In genomic region chr15:100180221-100180620, GRCm38 (mm10) we compare ENCODE assay signal across 13 mouse cellular contexts. TPM values are rescaled to one million over a fixed set of nuclear protein-coding genes. Genes with fewer than 3 reads are reported as not detected.
DNase-seq lines count a peak whose midpoint lies in the region; ATAC-seq and TF ChIP-seq lines count a peak whose summit lies in the region.
"Had no signal": no experiment of that assay in that cellular context is flagged by ENCODE, and none has a peak within 500 bp of the region (broad histone marks: within the 10 kb centered on the region; RNA-seq: fewer than 3 reads in every experiment).

No protein-coding gene starts in this region.

- H3K27me3 ChIP-seq in thymus, adult 2 months (ENCODE audit: control insufficient read depth, insufficient read depth, low read length), result no peaks in the 10 kb centered on the region
- H3K27me3 ChIP-seq: hindbrain, embryonic 13.5 days; midbrain, embryonic 12.5 days had no signal

- peaks cover 5% of the 10 kb centered on the region; the same call in 1 of the 2 replicates for H3K36me3 ChIP-seq in thymus, adult 2 months (ENCODE audit: control insufficient read depth, insufficient read depth, low read length)

- ATAC-seq in frontal cortex, adult (ENCODE audit: low TSS enrichment), result peak; percentile 42; the same call in 1 of the 2 replicates
- ATAC-seq in erythroid progenitor cell, adult 5-6 weeks (replicated peaks; ENCODE audit: low FRiP score, poor library complexity, severe bottlenecking), result no peak

- H3K4me3 ChIP-seq in thymus, adult 2 months (ENCODE audit: control insufficient read depth, insufficient read depth, low read length), result no peak overlapping the region
- H3K4me3 ChIP-seq: hindbrain, embryonic 13.5 days; midbrain, embryonic 12.5 days had no signal

- TF ChIP-seq POLR2A in thymus, adult 2 months (IDR thresholded peaks at IDR 0.05; ENCODE audit: control insufficient read depth, extremely low read depth, insufficient read depth, low read length, poor library complexity), result no peak

- DNase-seq in frontal cortex, postnatal 10 days (ENCODE audit: low spot score in 2 of 2), result no peak
- no peak for DNase-seq in thymus, adult 2 months
- no peak for DNase-seq in thymus, postnatal 4 days
- DNase-seq in cerebellum, postnatal 14 days, result peak; percentile 90 to 95
- DNase-seq in kidney, postnatal 10 days, result no peak
- no peak for DNase-seq in urinary bladder, postnatal 36 days (ENCODE audit: low spot score in 2 of 2)
- DNase-seq: kidney, postnatal 36 days; lung, embryonic 14.5 days; right cerebral cortex, postnatal 14 days had no signal

- H3K4me1 ChIP-seq in thymus, adult 2 months (replicated peaks; ENCODE audit: control insufficient read depth, insufficient read depth, low read length), result peaks cover 30% of the 10 kb centered on the region
- H3K4me1 ChIP-seq: hindbrain, embryonic 13.5 days; midbrain, embryonic 12.5 days had no signal

- TF ChIP-seq CTCF in thymus, adult 2 months (IDR thresholded peaks at IDR 0.05; ENCODE audit: borderline replicate concordance, control insufficient read depth, extremely low read depth, insufficient read depth, low read length, poor library complexity), result no peak

- H3K27ac ChIP-seq in thymus, adult 2 months (ENCODE audit: control insufficient read depth, insufficient read depth, low read length), result peak overlapping the region; percentile 54; the same call in 1 of the 2 replicates
- H3K27ac ChIP-seq: hindbrain, embryonic 13.5 days; midbrain, embryonic 12.5 days had no signal

- WGBS in thymus, adult 2 months, result 18% methylated on average over 4 of the region's 4 CpGs

RNA-seq across cellular contexts. Expression of gene Atf1, which starts 47.4 kb away (rescaled TPM):
- 86.4 and 110 TPM in 2 replicates for polyA plus RNA-seq in thymus, adult 2 months (2012; rRNA removed)
- total RNA-seq in erythroid progenitor cell, adult 5-6 weeks (2015; ENCODE audit: low replicate concordance), result 101 and 105 TPM in 2 replicates
- 120 and 131 TPM in 2 replicates for total RNA-seq in erythroid progenitor cell, adult 5-6 weeks (2017; ENCODE audit: low replicate concordance)

Comparison
In these comparisons a context has a peak if more than half of its experiments do, and no peak if none do; other contexts are left out.
1. DNase-seq: peak in cerebellum, postnatal 14 days (2 of 2); none in frontal cortex, postnatal 10 days (0 of 2), thymus, adult 2 months (single experiment), thymus, postnatal 4 days (single experiment), kidney, postnatal 10 days (single experiment) and urinary bladder, postnatal 36 days (0 of 2).